Mouse (Mus musculus) kidney, adult 2 months (tissue): ENCODE results near the gene Dnajc22.
"Not testable (repeated sequence)": the region's sequence is repeated elsewhere in the genome, so short reads cannot be mapped to it uniquely, and the experiment has no call there.

ENCODE experiments used
- CTCF ChIP-seq: fragments of 200-500 bp; conservative IDR thresholded peaks from 2 replicates; pipeline ENCODE4 v1.5.1; 2011; ENCODE audit warnings: low read depth, mild to moderate bottlenecking, control low read depth, low read length, moderate library complexity, mixed read lengths; ENCODE audit not compliant: insufficient read depth, insufficient read length
- POLR2A ChIP-seq: fragments of 200-500 bp; IDR thresholded peaks from one replicate; pipeline ENCODE4 v1.6.1; 2011; ENCODE audit warnings: low read depth, low read length, control low read depth

GRCm38 (mm10) chr15:99076011-99076410 is 17.0 kb upstream of the Dnajc22 start:
- not testable (repeated sequence) for TF ChIP-seq CTCF, POLR2A
